Mouse (Mus musculus): ENCODE measurements around the gene Mpc2.

Gene Mpc2

GRCm38 (mm10) chr1:165503307-165504024, 43.0 kb downstream of the Mpc2 start:
- DNase-seq (ENCODE audit: inconsistent ontology term), result peak; percentile 15

DNA sequence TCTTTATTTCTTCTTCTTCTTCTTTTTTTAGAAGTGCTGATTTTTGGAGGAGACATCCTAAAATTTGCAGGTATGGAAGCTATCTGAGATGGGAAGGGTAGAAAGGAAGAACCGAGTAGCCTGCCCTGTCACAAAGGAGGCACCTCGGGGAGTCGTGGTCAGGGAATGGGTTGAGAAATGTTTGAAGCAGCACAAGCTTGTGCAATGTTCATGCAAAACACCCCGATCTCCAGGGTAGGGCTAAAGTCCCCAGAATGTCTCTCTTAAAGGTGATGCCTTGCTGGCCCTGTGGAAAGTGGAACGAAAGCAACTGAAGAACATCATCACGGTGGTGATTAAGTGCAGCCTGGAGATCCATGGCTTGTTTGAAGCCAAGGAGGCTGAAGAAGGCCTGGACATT, 45.9 kb downstream of the Mpc2 start:
- no peak for DNase-seq (ENCODE audit: inconsistent ontology term)

GRCm38 (mm10) chr1:165510161-165510560, 49.7 kb downstream of the Mpc2 start:
- no peak for DNase-seq (ENCODE audit: inconsistent ontology term)

- no peak for DNase-seq (ENCODE audit: inconsistent ontology term)
Measured at GRCm38 (mm10) chr1:165520716-165521115, 60.3 kb downstream of the Mpc2 start.

All from Muller cell, postnatal 12 days (primary cell).